Mouse (Mus musculus) monocyte, adult 5-6 weeks (primary cell): ENCODE results near the gene Mrtfa. TPM values are rescaled to one million over a fixed set of nuclear protein-coding genes. Genes with fewer than 3 reads are reported as not detected.
"Not testable (repeated sequence)": the region's sequence is repeated elsewhere in the genome, so short reads cannot be mapped to it uniquely, and the experiment has no call there.

Experiments used
- ATAC-seq: fragments of 153-309, 156-312 bp; replicated peaks from 2 replicates; pipeline ENCODE4 v1.8.0; 2017; ENCODE audit warnings: mild to moderate bottlenecking; ENCODE audit not compliant: low TSS enrichment, insufficient number of reproducible peaks, severe bottlenecking, poor library complexity, low FRiP score
- total RNA-seq: library from RNA; stranded (forward); fragments of 200-1000, 200-491, 200-594 nt; gene quantifications from 3 replicates; pipeline ENCODE4 v1.2.3, GENCODE M21; 2017

The Mrtfa gene
- 35.0 to 74.6 TPM (median 45.6 TPM) in 3 replicates for total RNA-seq

GRCm38 (mm10) chr15:81190630-81191178, at the start of gene Mrtfa:
Gene Mrtfa (minus strand): TSS chr15:81190757.
- peak; percentile 99 for ATAC-seq

- no peak for ATAC-seq
Measured at GRCm38 (mm10) chr15:81239794-81240343, 49.3 kb upstream of the Mrtfa start.

GRCm38 (mm10) chr15:81239261-81239660, 48.7 kb upstream of the Mrtfa start:
- no peak for ATAC-seq

GRCm38 (mm10) chr15:81237471-81237870, 46.9 kb upstream of the Mrtfa start:
- ATAC-seq: peak; percentile 17; the same call in 1 of the 2 replicates

- ATAC-seq: no peak
Measured at GRCm38 (mm10) chr15:81236062-81236461, 45.5 kb upstream of the Mrtfa start.

- no peak for ATAC-seq
Measured at GRCm38 (mm10) chr15:81235086-81235920, 44.7 kb upstream of the Mrtfa start, which contains the start of gene Mchr1. Gene Mchr1 (plus strand): TSS chr15:81235499.

GRCm38 (mm10) chr15:81231325-81231724, 40.8 kb upstream of the Mrtfa start:
- no peak for ATAC-seq

GRCm38 (mm10) chr15:81229791-81230190, 39.2 kb upstream of the Mrtfa start:
- no peak for ATAC-seq

GRCm38 (mm10) chr15:81228258-81228657, 37.7 kb upstream of the Mrtfa start:
- ATAC-seq: no peak

- ATAC-seq: no peak
Measured at GRCm38 (mm10) chr15:81227275-81227674, 36.7 kb upstream of the Mrtfa start.

GRCm38 (mm10) chr15:81226796-81227195, 36.2 kb upstream of the Mrtfa start:
- ATAC-seq: no peak

- ATAC-seq: no peak
Measured at GRCm38 (mm10) chr15:81225732-81226131, 35.2 kb upstream of the Mrtfa start.

- ATAC-seq: no peak
Measured at GRCm38 (mm10) chr15:81225016-81225415, 34.5 kb upstream of the Mrtfa start.

GRCm38 (mm10) chr15:81221446-81221845, 30.9 kb upstream of the Mrtfa start:
- no peak for ATAC-seq

GRCm38 (mm10) chr15:81220051-81220450, 29.5 kb upstream of the Mrtfa start:
- ATAC-seq: not testable (repeated sequence)

GRCm38 (mm10) chr15:81219054-81219453, 28.5 kb upstream of the Mrtfa start:
- ATAC-seq: no peak

- no peak for ATAC-seq
Measured at GRCm38 (mm10) chr15:81216906-81217653, 26.5 kb upstream of the Mrtfa start.

GRCm38 (mm10) chr15:81212976-81213375, 22.4 kb upstream of the Mrtfa start:
- ATAC-seq: no peak

GRCm38 (mm10) chr15:81210496-81210895, 19.9 kb upstream of the Mrtfa start:
- ATAC-seq: 0 out of 2 replicates have a peak, but pooled peaks have one; percentile 35
